Mouse (Mus musculus): Measurements from ENCODE around the gene Enpp1. TPM values are rescaled to one million over a fixed set of nuclear protein-coding genes. Genes with fewer than 3 reads are reported as not detected.

Gene Enpp1
- polyA plus RNA-seq, 1 experiment from 2014 or later: 5.0 TPM

- Histone ChIP-seq H3K4me1 (ENCODE audit: insufficient read depth, low read length) (0 out of 2 replicates have a peak, but pooled peaks cover 4% of the 10 kb centered on the region), H3K27ac (ENCODE audit: low read length) (no peak overlapping the region), H3K36me3 (ENCODE audit: insufficient read depth, low read length) (no peaks in the 10 kb centered on the region), H3K9me3 (ENCODE audit: low read length) (peaks cover 3% of the 10 kb centered on the region; the same call in 1 of the 2 replicates), H3K4me2 (replicated peaks; ENCODE audit: low read depth, low read length) (no peak overlapping the region), H3K4me3 (ENCODE audit: low read length) (no peak overlapping the region), H3K27me3 (ENCODE audit: insufficient read depth, low read length) (no peaks in the 10 kb centered on the region), H3K9ac (replicated peaks; ENCODE audit: low read length) (no peak overlapping the region)
- WGBS: 75% methylated on average over 2 of the region's 2 CpGs
- ATAC-seq (ENCODE audit: low FRiP score, low TSS enrichment): no peak
These were observed 26.5 kb upstream of the Enpp1 start for GRCm38 (mm10) chr10:24738456-24738855.

DNA sequence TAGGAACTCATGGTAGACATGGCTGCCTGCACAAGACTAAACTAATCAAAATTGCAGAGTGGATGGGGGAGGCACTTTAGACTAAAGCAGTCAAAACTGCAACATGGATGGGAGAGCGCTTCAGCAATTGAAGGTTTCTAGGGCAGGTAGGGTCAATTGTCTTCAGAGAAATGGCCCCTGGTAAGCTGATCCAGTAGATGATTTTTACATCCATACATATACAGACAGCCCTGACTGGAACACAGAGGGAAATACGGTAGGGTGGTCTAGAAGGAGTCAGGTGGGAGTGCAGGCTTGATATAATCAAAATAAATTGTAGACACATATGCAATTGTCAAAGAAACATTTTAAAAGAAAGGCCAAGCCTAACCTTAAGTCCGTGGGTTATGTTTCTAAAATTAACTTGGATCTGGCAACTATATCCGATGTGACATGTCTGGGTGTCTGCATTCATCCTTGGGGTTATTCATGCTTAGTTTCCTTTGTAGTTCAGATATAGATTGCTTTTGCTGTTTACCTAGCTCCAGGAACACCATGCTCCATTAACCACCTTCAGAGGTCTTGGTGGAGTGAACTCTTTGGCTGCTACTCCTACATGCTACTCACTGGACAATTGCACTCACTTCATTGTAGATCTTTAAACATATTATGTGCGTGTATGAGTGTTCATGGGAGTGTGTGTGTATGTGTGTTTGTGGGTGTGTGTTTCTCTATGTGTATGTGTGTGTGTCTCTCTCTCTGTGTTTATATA, 23.2 kb upstream of the Enpp1 start:
- Histone ChIP-seq H3K4me1 (ENCODE audit: insufficient read depth, low read length) (peaks cover 12% of the 10 kb centered on the region; the same call in 1 of the 2 replicates), H3K9ac (replicated peaks; ENCODE audit: low read length) (no peak overlapping the region), H3K9me3 (ENCODE audit: low read length) (peaks cover 3% of the 10 kb centered on the region; the same call in 1 of the 2 replicates), H3K36me3 (ENCODE audit: insufficient read depth, low read length) (no peaks in the 10 kb centered on the region), H3K27me3 (ENCODE audit: insufficient read depth, low read length) (no peaks in the 10 kb centered on the region), H3K4me3 (ENCODE audit: low read length) (no peak overlapping the region), H3K4me2 (replicated peaks; ENCODE audit: low read depth, low read length) (no peak overlapping the region), H3K27ac (ENCODE audit: low read length) (peak overlapping the region; percentile 48; the same call in 1 of the 2 replicates)
- ATAC-seq (ENCODE audit: low FRiP score, low TSS enrichment): peak; percentile 85
- 46% methylated on average over 5 of the region's 5 CpGs for WGBS

DNA sequence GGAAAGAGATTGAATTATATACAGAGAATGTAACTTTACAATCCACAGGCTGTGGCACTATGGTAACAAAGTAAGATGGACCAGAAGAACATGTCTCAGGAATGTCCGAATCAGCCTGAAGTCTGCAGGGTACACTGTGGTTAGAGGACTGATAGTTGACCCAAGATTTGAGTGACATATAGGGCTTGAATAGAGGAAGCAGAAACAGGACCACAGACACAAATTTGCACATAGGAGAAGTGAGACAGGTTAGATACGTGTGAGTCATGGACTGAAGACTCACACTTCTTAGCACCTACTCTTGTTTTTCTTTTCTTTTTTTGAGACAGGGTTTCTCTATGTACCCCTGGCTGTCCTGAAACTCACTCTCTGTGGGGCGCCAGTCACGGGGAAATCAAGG, 15.5 kb upstream of the Enpp1 start:
- no peak overlapping the region for H3K9ac ChIP-seq (replicated peaks; ENCODE audit: low read length)
- ATAC-seq (ENCODE audit: low FRiP score, low TSS enrichment): no peak
- H3K27me3 ChIP-seq (ENCODE audit: insufficient read depth, low read length): no peaks in the 10 kb centered on the region
- peaks cover 8% of the 10 kb centered on the region; the same call in 1 of the 2 replicates for H3K4me1 ChIP-seq (ENCODE audit: insufficient read depth, low read length)
- H3K27ac ChIP-seq (ENCODE audit: low read length): no peak overlapping the region
- no peak overlapping the region for H3K4me2 ChIP-seq (replicated peaks; ENCODE audit: low read depth, low read length)
- no peaks in the 10 kb centered on the region for H3K36me3 ChIP-seq (ENCODE audit: insufficient read depth, low read length)
- H3K4me3 ChIP-seq (ENCODE audit: low read length): no peak overlapping the region
- H3K9me3 ChIP-seq (ENCODE audit: low read length): no peaks in the 10 kb centered on the region
- 93% methylated on average over 4 of the region's 4 CpGs for WGBS

DNA sequence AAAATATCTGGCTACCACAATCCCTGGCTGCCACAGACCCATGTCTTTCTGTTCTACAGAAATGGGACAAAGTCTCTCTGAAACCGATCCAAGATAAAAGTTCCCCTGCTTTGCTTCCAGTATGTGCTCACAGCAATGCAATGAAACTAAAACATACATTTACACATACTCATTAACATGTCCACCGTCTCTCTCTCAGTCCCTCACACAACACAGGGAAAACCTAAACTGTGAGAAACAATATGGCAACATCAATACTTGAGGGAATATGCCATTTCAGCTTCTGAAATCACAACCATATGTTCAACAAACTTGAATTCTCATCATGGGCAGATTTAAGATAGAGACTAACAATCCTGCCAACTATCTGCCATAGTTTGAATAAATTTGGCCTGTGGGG, 13.2 kb upstream of the Enpp1 start:
- Histone ChIP-seq H3K9me3 (ENCODE audit: low read length) (no peaks in the 10 kb centered on the region), H3K9ac (replicated peaks; ENCODE audit: low read length) (no peak overlapping the region), H3K27me3 (ENCODE audit: insufficient read depth, low read length) (no peaks in the 10 kb centered on the region), H3K4me3 (ENCODE audit: low read length) (no peak overlapping the region), H3K27ac (ENCODE audit: low read length) (no peak overlapping the region), H3K36me3 (ENCODE audit: insufficient read depth, low read length) (no peaks in the 10 kb centered on the region), H3K4me1 (ENCODE audit: insufficient read depth, low read length) (no peaks in the 10 kb centered on the region), H3K4me2 (replicated peaks; ENCODE audit: low read depth, low read length) (no peak overlapping the region)
- ATAC-seq (ENCODE audit: low FRiP score, low TSS enrichment): no peak
- 84% methylated on average over 2 of the region's 2 CpGs for WGBS

DNA sequence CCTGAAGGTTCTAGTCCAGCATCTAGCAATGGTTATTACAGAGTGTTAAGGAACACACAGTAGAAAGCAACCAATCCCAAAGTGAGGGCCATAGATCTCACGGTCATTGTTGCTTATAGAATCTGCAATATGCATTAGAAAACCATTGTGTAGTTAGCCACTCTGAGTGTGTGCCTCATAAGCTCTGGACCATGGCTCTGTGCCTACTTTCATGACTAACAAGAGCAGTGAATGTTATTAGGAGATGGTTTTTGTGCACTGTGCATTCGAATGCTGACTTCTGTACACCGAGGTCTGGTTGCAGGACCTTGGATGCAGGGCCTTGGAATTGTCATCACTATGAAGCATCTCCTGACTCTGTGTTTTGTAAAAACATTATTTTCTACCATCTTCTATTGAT, 9.9 kb upstream of the Enpp1 start:
- Histone ChIP-seq H3K9ac (replicated peaks; ENCODE audit: low read length) (no peak overlapping the region), H3K4me1 (ENCODE audit: insufficient read depth, low read length) (no peaks in the 10 kb centered on the region), H3K4me3 (ENCODE audit: low read length) (no peak overlapping the region), H3K36me3 (ENCODE audit: insufficient read depth, low read length) (no peaks in the 10 kb centered on the region), H3K4me2 (replicated peaks; ENCODE audit: low read depth, low read length) (no peak overlapping the region), H3K27me3 (ENCODE audit: insufficient read depth, low read length) (no peaks in the 10 kb centered on the region), H3K27ac (ENCODE audit: low read length) (no peak overlapping the region), H3K9me3 (ENCODE audit: low read length) (no peaks in the 10 kb centered on the region)
- WGBS: 96% methylated on average over 3 of the region's 3 CpGs
- no peak for ATAC-seq (ENCODE audit: low FRiP score, low TSS enrichment)

DNA sequence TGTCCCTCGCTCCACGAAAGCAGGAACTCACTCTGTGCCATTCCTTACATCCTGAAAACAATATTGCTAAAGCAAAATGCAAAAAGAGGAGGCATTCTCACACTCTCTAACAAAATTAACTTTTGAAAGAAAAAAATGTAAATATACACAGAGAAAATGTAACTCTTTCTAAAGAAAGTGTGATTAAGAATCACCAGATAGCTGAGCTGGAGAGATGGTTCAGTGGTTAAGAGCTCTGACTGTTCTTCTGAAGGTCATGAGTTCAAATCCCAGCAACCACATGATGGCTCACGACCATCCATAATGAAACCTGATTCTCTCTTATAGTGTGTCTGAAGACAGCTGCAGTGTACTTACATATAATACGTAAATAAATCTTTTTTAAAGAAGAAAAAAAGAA, 7.4 kb upstream of the Enpp1 start:
- Histone ChIP-seq H3K4me1 (ENCODE audit: insufficient read depth, low read length) (no peaks in the 10 kb centered on the region), H3K36me3 (ENCODE audit: insufficient read depth, low read length) (no peaks in the 10 kb centered on the region), H3K4me2 (replicated peaks; ENCODE audit: low read depth, low read length) (no peak overlapping the region), H3K9ac (replicated peaks; ENCODE audit: low read length) (no peak overlapping the region), H3K27ac (ENCODE audit: low read length) (no peak overlapping the region), H3K9me3 (ENCODE audit: low read length) (no peaks in the 10 kb centered on the region), H3K27me3 (ENCODE audit: insufficient read depth, low read length) (no peaks in the 10 kb centered on the region), H3K4me3 (ENCODE audit: low read length) (no peak overlapping the region)
- no peak for ATAC-seq (ENCODE audit: low FRiP score, low TSS enrichment)
- 74% methylated on average over 4 of the region's 4 CpGs for WGBS

- 49% methylated on average over 11 of the region's 11 CpGs for WGBS
- no peak overlapping the region for H3K4me2 ChIP-seq (replicated peaks; ENCODE audit: low read depth, low read length)
- H3K9ac ChIP-seq (replicated peaks; ENCODE audit: low read length): no peak overlapping the region
- H3K27ac ChIP-seq (ENCODE audit: low read length): no peak overlapping the region
- no peaks in the 10 kb centered on the region for H3K27me3 ChIP-seq (ENCODE audit: insufficient read depth, low read length)
- no peaks in the 10 kb centered on the region for H3K4me1 ChIP-seq (ENCODE audit: insufficient read depth, low read length)
- H3K36me3 ChIP-seq (ENCODE audit: insufficient read depth, low read length): no peaks in the 10 kb centered on the region
- no peaks in the 10 kb centered on the region for H3K9me3 ChIP-seq (ENCODE audit: low read length)
- H3K4me3 ChIP-seq (ENCODE audit: low read length): no peak overlapping the region
- no peak for ATAC-seq (ENCODE audit: low FRiP score, low TSS enrichment)
These were observed 6.8 kb upstream of the Enpp1 start for GRCm38 (mm10) chr10:24718720-24719119.

- no peak overlapping the region for H3K4me2 ChIP-seq (replicated peaks; ENCODE audit: low read depth, low read length)
- H3K27ac ChIP-seq (ENCODE audit: low read length): no peak overlapping the region
- ATAC-seq (ENCODE audit: low FRiP score, low TSS enrichment): no peak
- no peaks in the 10 kb centered on the region for H3K36me3 ChIP-seq (ENCODE audit: insufficient read depth, low read length)
- no peaks in the 10 kb centered on the region for H3K9me3 ChIP-seq (ENCODE audit: low read length)
- 70% methylated on average over 14 of the region's 14 CpGs for WGBS
- H3K27me3 ChIP-seq (ENCODE audit: insufficient read depth, low read length): no peaks in the 10 kb centered on the region
- H3K9ac ChIP-seq (replicated peaks; ENCODE audit: low read length): no peak overlapping the region
- no peaks in the 10 kb centered on the region for H3K4me1 ChIP-seq (ENCODE audit: insufficient read depth, low read length)
- no peak overlapping the region for H3K4me3 ChIP-seq (ENCODE audit: low read length)
These were observed 6.1 kb upstream of the Enpp1 start for GRCm38 (mm10) chr10:24718058-24718457.

GRCm38 (mm10) chr10:24716232-24716631, 4.3 kb upstream of the Enpp1 start:
- H3K4me1 ChIP-seq (ENCODE audit: insufficient read depth, low read length): peaks cover 8% of the 10 kb centered on the region
- H3K4me3 ChIP-seq (ENCODE audit: low read length): no peak overlapping the region
- no peaks in the 10 kb centered on the region for H3K27me3 ChIP-seq (ENCODE audit: insufficient read depth, low read length)
- H3K4me2 ChIP-seq (replicated peaks; ENCODE audit: low read depth, low read length): no peak overlapping the region
- H3K9ac ChIP-seq (replicated peaks; ENCODE audit: low read length): no peak overlapping the region
- 62% methylated on average over 5 of the region's 5 CpGs for WGBS
- ATAC-seq (ENCODE audit: low FRiP score, low TSS enrichment): no peak
- H3K9me3 ChIP-seq (ENCODE audit: low read length): no peaks in the 10 kb centered on the region
- H3K27ac ChIP-seq (ENCODE audit: low read length): no peak overlapping the region
- no peaks in the 10 kb centered on the region for H3K36me3 ChIP-seq (ENCODE audit: insufficient read depth, low read length)

DNA sequence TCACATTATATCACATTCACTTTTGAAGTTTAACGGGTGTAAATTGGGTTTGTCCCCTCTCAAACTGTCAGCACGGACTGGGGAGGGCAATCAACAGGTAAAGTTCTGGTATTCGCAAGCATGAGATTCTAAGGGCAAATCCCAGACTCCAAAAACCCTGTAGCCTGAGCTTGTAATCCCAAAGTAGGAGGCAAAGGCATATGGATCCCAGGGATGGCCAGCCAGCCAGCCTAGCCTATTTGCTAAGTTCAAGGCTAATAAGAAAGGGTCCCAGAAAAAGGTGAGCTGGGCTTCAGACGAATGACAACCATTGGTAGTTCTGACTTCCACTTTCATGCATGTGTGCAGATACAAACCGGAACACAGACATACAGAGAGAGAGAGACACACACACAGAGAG, 942 bp upstream of the Enpp1 start:
- Histone ChIP-seq H3K9ac (replicated peaks; ENCODE audit: low read length) (no peak overlapping the region), H3K36me3 (ENCODE audit: insufficient read depth, low read length) (no peaks in the 10 kb centered on the region), H3K27ac (ENCODE audit: low read length) (no peak overlapping the region), H3K4me3 (ENCODE audit: low read length) (no peak overlapping the region), H3K4me1 (ENCODE audit: insufficient read depth, low read length) (peaks cover 12% of the 10 kb centered on the region), H3K9me3 (ENCODE audit: low read length) (no peaks in the 10 kb centered on the region), H3K4me2 (replicated peaks; ENCODE audit: low read depth, low read length) (no peak overlapping the region), H3K27me3 (ENCODE audit: insufficient read depth, low read length) (0 out of 2 replicates have a peak, but pooled peaks cover 2% of the 10 kb centered on the region)
- no peak for ATAC-seq (ENCODE audit: low FRiP score, low TSS enrichment)
- WGBS: 75% methylated on average over 5 of the region's 5 CpGs
